Mouse (Mus musculus) embryonic facial prominence, embryonic 14.5 days (tissue): ENCODE results near the gene 1810062G17Rik. TPM values are rescaled to one million over a fixed set of nuclear protein-coding genes. Genes with fewer than 3 reads are reported as not detected.

Experiments
- ATAC-seq: fragments of 200-750 bp; cut with Nextera tagmentation; 2 replicates; pipeline ENCODE4 v1.8.0; 2017; ENCODE audit warnings: low read depth, moderate number of reproducible peaks, moderate TSS enrichment
- DNase-seq: peaks from one replicate; pipeline ENCODE4 v3.0.0-alpha.2; 2015; ENCODE audit warnings: low spot score
- H3K27ac ChIP-seq: fragments of 300-500 bp; sonication (generic); replicated peaks from 2 replicates; pipeline ENCODE4 v1.5.1; 2014; ENCODE audit warnings: low read depth, mild to moderate bottlenecking, low read length, moderate library complexity
- H3K27me3 ChIP-seq: fragments of 300-500 bp; sonication (generic); replicated peaks from 2 replicates; pipeline ENCODE4 v1.6.1; 2014; ENCODE audit warnings: low read length; ENCODE audit not compliant: control insufficient read depth, insufficient read depth
- H3K36me3 ChIP-seq: fragments of 300-500 bp; sonication (generic); 2 replicates; pipeline ENCODE4 v1.6.1; 2014; ENCODE audit warnings: low read length, mixed read lengths; ENCODE audit not compliant: control insufficient read depth, insufficient read depth
- H3K4me1 ChIP-seq: fragments of 300-500 bp; sonication (generic); 2 replicates; pipeline ENCODE4 v1.6.1; 2014; ENCODE audit warnings: antibody characterized with exemption, low read length; ENCODE audit not compliant: control insufficient read depth, insufficient read depth
- H3K4me2 ChIP-seq: fragments of 300-500 bp; sonication (generic); 2 replicates; pipeline ENCODE4 v1.6.1; 2014; ENCODE audit warnings: low read depth, mild to moderate bottlenecking, low read length, moderate library complexity, mixed read lengths
- H3K4me3 ChIP-seq: fragments of 300-500 bp; sonication (generic); 2 replicates; pipeline ENCODE4 v1.5.1; 2014; ENCODE audit warnings: low read depth, mild to moderate bottlenecking, low read length
- H3K9ac ChIP-seq: fragments of 300-500 bp; sonication (generic); 2 replicates; pipeline ENCODE4 v1.6.1; 2014; ENCODE audit warnings: low read depth, mild to moderate bottlenecking, low read length, moderate library complexity, mixed read lengths
- H3K9me3 ChIP-seq: fragments of 300-500 bp; sonication (generic); 2 replicates; pipeline ENCODE4 v1.6.1; 2016; ENCODE audit warnings: low read length; ENCODE audit not compliant: control insufficient read depth
- WGBS: fragments of 180-500 bp; shearing (Covaris S2); extraction: QIAGEN DNeasy Blood & Tissue Kit; methylation state at CpG from one replicate; pipeline ENCODE4 v1.1.7; 2014; 5-methylcytosine and 5-hydroxymethylcytosine counted together
- polyA plus RNA-seq: library from polyadenylated mRNA; unstranded; fragments of >200 nt; fragmentation: Nextera tagmentation; extraction: Ambion mirVana; gene quantifications from 2 replicates; pipeline ENCODE4 v1.2.1, GENCODE M21; 2014

1810062G17Rik gene
- polyA plus RNA-seq, 1 experiment from 2014 or later = 2.0 TPM

GRCm38 (mm10) chr3:36468871-36469270, 6.9 kb upstream of the 1810062G17Rik start:
- peaks cover 9% of the 10 kb centered on the region for H3K4me1 ChIP-seq
- H3K9ac ChIP-seq = no peak overlapping the region
- H3K27me3 ChIP-seq = no peaks in the 10 kb centered on the region
- H3K4me3 ChIP-seq = no peak overlapping the region
- H3K4me2 ChIP-seq = no peak overlapping the region
- no peak overlapping the region for H3K27ac ChIP-seq
- peaks cover under 1% of the 10 kb centered on the region; the same call in 1 of the 2 replicates for H3K36me3 ChIP-seq
- ATAC-seq = no peak
- H3K9me3 ChIP-seq = no peaks in the 10 kb centered on the region
- DNase-seq = no peak
- 17% methylated on average over 2 of the region's 2 CpGs for WGBS

- no peaks in the 10 kb centered on the region for H3K9me3 ChIP-seq
- no peak for DNase-seq
- H3K4me1 ChIP-seq = peaks cover 22% of the 10 kb centered on the region
- H3K27ac ChIP-seq = no peak overlapping the region
- whole genome bisulfite sequencing = 80% methylated on average over 4 of the region's 4 CpGs
- H3K27me3 ChIP-seq = no peaks in the 10 kb centered on the region
- ATAC-seq = no peak
- no peak overlapping the region for H3K4me2 ChIP-seq
- H3K9ac ChIP-seq = no peak overlapping the region
- no peak overlapping the region for H3K4me3 ChIP-seq
- no peaks in the 10 kb centered on the region for H3K36me3 ChIP-seq
Measured at GRCm38 (mm10) chr3:36471856-36472255, 3.9 kb upstream of the 1810062G17Rik start.

- Histone ChIP-seq H3K27me3 (no peaks in the 10 kb centered on the region), H3K4me1 (peaks cover 27% of the 10 kb centered on the region), H3K36me3 (no peaks in the 10 kb centered on the region), H3K27ac (no peak overlapping the region), H3K9me3 (no peaks in the 10 kb centered on the region), H3K4me3 (no peak overlapping the region), H3K9ac (no peak overlapping the region), H3K4me2 (no peak overlapping the region)
- 94% methylated on average over 5 of the region's 5 CpGs for WGBS
- ATAC-seq = no peak
- DNase-seq = no peak
Measured at GRCm38 (mm10) chr3:36473222-36473621, 2.5 kb upstream of the 1810062G17Rik start.

GRCm38 (mm10) chr3:36474421-36474820, 1.3 kb upstream of the 1810062G17Rik start:
- H3K27me3 ChIP-seq = no peaks in the 10 kb centered on the region
- DNase-seq = no peak
- WGBS = 74% methylated on average over 5 of the region's 5 CpGs
- peak overlapping the region; percentile 80 for H3K4me2 ChIP-seq
- no peak for ATAC-seq
- peak overlapping the region; percentile 90 for H3K9ac ChIP-seq
- peak overlapping the region; percentile 95 for H3K27ac ChIP-seq
- peaks cover 27% of the 10 kb centered on the region for H3K4me1 ChIP-seq
- peak overlapping the region; percentile 86 for H3K4me3 ChIP-seq
- H3K36me3 ChIP-seq = no peaks in the 10 kb centered on the region
- no peaks in the 10 kb centered on the region for H3K9me3 ChIP-seq

DNA sequence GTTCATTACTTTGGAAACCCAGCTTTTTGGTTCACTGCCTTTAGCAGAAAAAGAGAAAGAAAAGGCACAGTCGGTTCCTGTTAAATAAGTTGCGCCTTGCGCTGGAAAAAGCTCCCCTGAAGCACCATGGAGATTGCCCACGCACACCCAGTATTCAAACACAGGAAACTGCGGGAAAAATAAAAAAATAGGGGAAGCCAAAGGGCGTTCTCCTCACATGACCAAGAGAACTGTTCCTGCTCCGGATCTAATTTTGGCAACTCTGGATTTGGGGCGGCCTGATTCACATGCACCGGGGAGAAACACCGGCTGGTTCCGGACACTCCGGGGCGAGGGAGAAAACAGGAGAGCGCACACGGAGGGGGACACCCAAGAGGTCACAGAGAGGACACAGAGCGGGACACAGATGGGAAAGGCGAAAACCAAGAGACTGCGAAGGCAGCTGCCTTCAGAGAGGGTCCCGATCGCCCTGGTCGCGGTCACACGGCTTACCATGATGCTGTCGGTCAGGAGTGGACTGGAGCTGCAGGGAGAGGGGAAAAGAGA, 726 bp upstream of the 1810062G17Rik start:
- ATAC-seq = no peak; the same call in none of the 2 replicates
- Histone ChIP-seq H3K4me2 (peak overlapping the region; percentile 80), H3K4me3 (peak overlapping the region; percentile 86), H3K36me3 (no peaks in the 10 kb centered on the region), H3K27ac (peak overlapping the region; percentile 95), H3K9ac (peak overlapping the region; percentile 90), H3K9me3 (no peaks in the 10 kb centered on the region), H3K27me3 (no peaks in the 10 kb centered on the region), H3K4me1 (peaks cover 27% of the 10 kb centered on the region)
- under 1% methylated on average over 24 of the region's 24 CpGs for WGBS
- peak; percentile 63 for DNase-seq

DNA sequence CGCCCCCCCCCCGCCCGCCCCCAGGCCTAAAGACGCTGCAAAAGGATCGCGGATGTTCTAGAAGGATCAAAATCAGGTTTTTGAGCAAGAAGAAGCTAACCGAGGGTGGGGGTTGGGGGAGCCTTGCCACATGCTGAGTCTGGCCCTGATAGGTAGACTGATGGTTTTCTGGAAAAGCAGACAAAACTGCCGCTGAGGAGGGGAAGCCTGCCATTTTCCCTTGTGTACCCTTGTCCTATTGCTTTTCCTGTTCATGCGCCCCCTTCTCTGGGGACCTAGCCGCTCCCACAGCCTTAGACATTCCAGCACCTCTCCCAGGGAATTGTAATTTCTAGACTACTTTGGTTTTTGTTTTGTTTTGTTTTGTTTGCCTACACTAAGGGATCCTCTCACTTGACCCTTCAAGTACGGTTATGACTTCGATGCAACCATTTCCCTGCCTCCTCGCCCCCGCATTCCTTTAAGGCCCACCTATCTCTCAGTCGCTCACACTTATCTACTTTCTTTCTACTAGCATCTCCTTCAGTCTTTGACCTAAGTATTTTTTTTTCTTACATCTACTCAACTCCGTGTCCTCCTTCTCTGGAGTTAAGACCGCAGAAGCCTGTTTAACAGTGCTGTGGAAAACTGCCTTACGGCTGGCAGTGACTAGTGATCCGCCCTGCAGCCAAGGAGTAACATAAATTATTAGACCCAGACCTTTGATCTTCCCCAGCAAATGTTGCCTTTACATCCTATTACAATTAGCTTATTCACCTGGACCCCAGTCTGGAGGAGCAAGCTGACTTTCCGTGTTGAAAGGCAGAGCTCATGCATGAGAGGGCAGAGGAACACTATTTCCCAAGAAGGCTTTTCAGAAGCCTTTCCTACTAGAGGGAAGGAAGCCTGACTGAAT, 771 bp downstream of the 1810062G17Rik start:
- WGBS = 27% methylated on average over 20 of the region's 20 CpGs
- ATAC-seq = no peak
- H3K4me2 ChIP-seq = peak overlapping the region; percentile 80
- peak overlapping the region; percentile 86 for H3K4me3 ChIP-seq
- H3K9ac ChIP-seq = peak overlapping the region; percentile 90
- no peaks in the 10 kb centered on the region for H3K9me3 ChIP-seq
- peaks cover 24% of the 10 kb centered on the region for H3K4me1 ChIP-seq
- no peak for DNase-seq
- H3K36me3 ChIP-seq = no peaks in the 10 kb centered on the region
- no peaks in the 10 kb centered on the region for H3K27me3 ChIP-seq
- H3K27ac ChIP-seq = peak overlapping the region; percentile 95

DNA sequence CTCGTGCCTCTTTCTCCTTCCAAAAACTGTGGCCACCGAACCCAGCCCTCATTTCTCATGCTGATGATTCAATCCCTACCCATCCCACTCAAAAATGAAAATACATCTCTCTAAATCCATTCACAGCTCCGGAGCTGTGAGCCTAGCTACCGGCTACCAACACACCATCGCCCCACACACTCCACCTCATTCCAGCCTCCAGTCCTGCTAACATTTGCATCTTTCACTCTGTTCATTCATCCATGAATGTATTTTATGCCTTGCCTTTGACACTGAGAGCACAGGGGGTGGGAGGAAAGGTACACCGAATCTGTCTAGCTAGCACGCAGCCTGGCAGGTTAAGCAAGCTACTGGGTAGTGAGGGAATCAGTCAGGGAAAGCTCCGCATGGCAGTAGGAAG, 3.0 kb downstream of the 1810062G17Rik start:
- Histone ChIP-seq H3K36me3 (no peaks in the 10 kb centered on the region), H3K4me3 (no peak overlapping the region), H3K27me3 (no peaks in the 10 kb centered on the region), H3K9me3 (no peaks in the 10 kb centered on the region), H3K9ac (no peak overlapping the region), H3K4me2 (no peak overlapping the region), H3K4me1 (peaks cover 42% of the 10 kb centered on the region), H3K27ac (no peak overlapping the region)
- ATAC-seq = no peak; the same call in 1 of the 2 replicates
- no peak for DNase-seq
- 83% methylated on average over 8 of the region's 8 CpGs for WGBS

DNA sequence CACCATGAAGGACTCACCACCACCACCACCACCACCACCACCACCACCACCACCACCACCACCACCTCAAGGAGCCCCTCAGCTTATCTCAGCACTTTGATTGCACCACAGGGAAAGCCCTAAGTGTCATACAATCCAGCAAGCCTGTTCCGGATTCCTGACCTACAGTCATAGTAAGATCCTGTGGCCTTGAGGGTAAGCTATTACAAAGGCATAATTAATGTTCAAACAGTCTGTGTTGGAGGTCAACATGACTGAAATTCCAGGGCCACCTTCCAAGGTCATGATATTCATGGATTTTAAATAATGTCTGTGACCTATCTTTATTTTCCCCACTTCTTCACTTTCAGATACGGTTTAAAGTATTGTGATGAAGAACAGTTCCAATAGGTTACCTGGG, 4.7 kb downstream of the 1810062G17Rik start:
- H3K9ac ChIP-seq = no peak overlapping the region
- no peaks in the 10 kb centered on the region for H3K9me3 ChIP-seq

More for the DNA sequence above, 4.7 kb downstream of the 1810062G17Rik start:
- DNase-seq (no peak), ATAC-seq (no peak)
- Histone ChIP-seq H3K27me3 (no peaks in the 10 kb centered on the region), H3K27ac (no peak overlapping the region), H3K4me1 (peaks cover 40% of the 10 kb centered on the region), H3K36me3 (no peaks in the 10 kb centered on the region), H3K4me3 (no peak overlapping the region), H3K4me2 (no peak overlapping the region)
- WGBS = 82% methylated on average over 2 of the region's 2 CpGs
